Mouse (Mus musculus): ENCODE results near the gene Rpl41.
"Not testable (repeated sequence)": the region's sequence is repeated elsewhere in the genome, so short reads cannot be mapped to it uniquely, and the experiment has no call there.

Rpl41 gene

DNA sequence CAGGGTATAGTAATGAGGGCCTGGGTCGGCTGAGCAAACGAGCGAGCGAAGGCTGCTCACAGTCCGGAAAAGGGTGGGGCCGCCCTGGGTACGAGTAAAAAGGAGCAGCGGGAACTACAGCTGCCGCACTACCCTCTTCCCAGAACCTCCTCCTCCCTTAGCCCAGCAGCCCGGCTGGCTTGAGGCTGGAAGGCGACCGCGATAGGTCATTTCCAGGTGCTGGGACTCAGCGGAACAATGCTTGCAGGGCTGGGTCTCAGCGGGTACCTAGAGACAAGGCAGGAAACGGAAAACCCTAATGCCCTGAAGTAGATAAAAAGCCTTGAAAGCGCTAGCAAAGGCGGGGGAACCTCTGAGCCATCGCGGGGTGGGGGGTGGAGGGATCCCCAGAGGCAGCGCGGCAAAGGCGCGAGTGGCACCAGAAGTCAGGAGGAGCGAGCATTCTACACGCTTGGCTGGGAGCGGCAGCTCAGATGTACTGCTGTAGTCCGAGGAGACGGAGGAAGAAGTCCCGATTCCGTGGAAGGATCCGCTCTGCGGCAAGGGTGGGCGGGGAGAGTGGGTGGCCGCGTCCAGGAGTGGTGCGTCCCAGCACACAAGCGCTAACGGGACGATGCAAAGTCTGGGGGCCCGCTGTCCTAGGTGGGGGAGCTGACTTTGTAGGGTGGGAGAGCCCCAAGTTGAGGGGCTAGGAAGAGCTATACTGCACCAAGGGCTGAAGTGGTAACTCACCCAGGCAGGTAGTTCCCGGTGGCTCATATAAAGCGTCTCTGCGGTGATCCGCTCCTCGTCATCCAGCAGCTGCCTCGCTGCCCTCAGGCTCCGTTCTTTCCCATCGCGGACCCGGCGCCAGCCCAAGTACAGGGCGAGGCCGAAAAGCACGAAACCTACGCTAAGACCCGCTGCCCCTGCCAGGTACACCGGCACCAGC, 24.1 kb downstream of the Rpl41 start:
- no peak for DNase-seq (ENCODE audit: low spot score)

DNA sequence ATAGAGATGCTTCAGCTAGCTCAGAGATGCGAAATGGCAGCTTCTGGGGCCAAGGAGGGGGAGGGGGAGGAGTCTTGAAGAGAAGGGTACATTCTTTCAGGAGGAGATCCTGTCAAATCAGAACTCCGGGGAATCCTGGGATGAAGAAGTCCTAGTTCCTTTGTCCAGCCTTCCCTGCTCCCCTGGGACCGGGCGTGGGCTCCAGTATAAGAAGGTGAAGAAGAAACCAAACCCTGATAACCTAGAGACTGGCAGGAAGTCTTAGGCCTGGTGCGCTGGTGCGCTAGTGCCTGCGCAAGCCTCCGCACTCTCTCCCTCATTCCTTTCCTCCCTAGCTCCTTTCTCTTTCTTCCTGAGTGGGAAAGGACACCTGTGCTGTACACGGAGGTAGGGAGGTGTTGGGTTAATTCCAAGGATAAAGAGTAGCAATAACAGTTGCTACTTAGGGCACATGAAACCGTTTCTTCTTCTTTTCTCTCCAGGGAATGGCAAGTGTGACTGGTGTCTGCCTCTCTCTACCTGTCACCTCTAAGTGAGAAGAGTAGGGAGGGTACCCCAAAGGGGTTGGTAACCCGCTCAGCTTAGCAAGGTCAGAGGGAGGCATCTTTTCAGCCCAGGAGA, 24.9 kb downstream of the Rpl41 start:
- DNase-seq (ENCODE audit: low spot score) = no peak

DNA sequence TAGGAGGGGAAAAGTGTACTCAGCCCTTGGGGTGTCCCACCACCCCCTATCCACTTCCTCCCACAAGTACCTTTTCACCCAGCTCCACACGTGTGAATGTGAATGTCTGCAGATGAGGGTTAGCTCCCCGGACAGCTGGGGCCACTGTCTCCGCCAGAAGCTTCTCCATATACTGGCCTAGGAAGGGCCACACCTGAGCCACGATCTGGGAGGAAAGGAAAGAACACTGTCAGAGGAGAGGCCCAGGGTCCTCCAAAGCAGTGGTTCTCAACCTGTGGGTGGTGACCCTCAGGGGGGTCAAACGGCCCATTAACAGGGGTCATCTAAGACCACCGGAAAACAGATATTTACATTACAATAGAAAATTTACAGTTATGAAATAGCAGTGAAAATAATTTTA, 26.8 kb downstream of the Rpl41 start:
- DNase-seq (ENCODE audit: low spot score) = no peak

DNA sequence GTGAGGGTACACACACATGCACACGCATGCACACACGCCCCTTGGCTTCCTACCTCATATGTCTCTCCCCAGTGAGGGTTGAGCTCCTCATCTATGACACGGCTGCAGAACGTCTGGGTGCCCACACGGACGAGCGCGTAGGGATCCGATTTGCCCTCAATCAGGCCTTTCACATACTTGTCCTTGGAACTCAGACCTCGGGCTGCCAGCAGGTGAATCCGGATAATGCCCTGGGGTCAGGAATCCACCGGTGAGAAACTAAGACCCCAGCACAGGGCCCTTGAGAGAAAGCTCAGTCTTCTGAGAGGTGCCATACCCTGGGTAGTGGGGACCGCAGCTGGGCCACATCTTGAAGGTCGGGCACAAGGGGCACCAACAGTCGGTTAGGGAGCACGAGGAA, 28.5 kb downstream of the Rpl41 start:
- no peak for DNase-seq (ENCODE audit: low spot score)

DNA sequence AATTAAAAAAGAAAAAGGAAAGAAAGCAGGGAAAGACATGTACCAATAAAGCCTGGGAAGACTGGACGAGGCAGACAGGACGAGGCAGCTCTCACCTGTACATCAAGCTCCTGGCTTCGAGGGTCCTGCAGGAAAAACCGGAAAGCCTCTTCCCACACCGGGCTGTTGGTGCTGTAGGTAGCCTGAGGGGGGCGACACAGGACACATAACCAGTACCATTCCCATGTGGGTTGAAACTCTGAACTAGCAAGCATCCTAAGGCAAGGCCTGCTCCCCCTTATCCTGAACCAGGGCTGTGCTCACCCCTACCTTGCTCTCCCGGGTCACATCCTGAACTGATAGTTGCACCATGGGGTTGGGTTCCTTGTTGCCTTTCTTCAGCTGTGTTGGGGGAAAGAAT, 30.3 kb downstream of the Rpl41 start:
- no peak for DNase-seq (ENCODE audit: low spot score)

DNA sequence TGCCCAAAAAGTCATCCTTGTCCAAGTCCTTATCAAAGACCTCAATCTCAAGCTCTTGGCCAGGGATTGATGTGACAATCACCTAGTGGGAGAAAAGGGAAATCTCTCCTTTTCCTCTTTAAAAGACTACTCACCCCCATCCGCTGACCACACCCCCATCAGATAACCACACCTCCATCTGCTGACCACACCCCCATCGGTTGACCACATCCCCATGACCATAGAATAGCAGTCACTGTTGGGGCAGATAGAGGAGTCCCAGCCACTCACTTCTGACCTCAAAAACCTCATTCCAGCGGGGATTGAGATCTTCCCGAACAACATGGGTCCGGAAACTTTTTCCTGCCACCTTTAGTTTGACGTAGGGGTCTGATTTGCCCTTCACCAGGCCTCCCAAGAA, 32.4 kb downstream of the Rpl41 start:
- no peak for DNase-seq (ENCODE audit: low spot score)

DNA sequence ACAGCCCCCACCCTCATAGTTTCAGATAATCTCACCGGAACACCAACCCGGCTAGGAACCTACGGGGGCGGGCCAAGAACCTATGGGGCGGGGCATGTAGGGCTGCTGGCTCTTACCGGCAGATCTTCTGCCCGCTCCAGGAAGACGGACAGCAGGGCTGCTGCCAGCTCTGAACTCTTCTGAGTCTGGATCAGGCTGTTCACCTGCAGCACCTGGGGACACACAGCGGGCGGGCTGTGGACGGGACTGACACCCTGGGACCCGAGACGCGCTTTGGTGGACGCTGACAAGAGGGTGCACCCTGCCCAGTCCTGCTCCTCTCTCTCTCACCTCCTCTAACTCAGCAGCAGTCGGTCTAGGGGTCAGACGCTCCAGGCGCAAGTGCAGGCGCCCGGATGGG, 33.1 kb downstream of the Rpl41 start:
- DNase-seq (ENCODE audit: low spot score) = no peak

DNA sequence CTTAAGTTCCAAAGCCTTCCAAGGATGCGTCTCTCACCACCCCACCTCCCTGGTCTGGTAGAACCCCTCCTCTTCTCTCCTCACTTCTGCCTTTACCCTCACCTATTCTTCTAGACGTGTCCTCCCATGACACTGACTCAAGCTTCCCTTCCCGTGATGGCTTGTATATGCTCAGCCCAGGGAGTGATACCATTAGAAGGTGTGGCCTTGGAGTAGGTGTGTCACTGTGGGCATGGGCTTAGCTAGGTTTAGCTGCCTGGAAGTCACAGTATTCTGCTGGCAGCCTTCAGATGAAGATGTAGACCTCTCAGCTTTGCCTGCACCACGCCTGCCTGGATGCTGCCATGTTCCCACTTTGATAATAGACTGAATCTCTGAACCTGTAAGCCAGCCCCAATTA, 34.1 kb downstream of the Rpl41 start:
- no peak for DNase-seq (ENCODE audit: low spot score)

DNA sequence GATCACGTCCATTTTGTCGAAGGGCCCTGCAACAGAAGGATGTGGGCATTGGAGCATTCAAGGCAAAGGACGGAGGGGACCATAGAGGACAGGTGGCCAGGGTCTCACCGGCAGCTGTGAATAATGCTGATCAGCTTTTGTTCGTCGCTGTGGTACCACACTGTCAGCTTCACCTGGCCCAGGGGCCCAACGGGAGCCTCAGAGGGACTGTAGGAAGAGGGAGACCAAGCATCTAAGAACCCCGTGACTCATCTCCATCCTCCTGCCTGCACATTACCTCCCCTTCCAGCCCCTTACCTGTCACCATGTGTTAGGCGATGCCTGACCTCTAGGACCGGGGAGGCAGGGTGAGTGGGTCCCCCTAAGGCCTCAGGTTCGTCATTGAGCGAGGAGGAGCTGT, 37.3 kb downstream of the Rpl41 start:
- DNase-seq (ENCODE audit: low spot score) = no peak

DNA sequence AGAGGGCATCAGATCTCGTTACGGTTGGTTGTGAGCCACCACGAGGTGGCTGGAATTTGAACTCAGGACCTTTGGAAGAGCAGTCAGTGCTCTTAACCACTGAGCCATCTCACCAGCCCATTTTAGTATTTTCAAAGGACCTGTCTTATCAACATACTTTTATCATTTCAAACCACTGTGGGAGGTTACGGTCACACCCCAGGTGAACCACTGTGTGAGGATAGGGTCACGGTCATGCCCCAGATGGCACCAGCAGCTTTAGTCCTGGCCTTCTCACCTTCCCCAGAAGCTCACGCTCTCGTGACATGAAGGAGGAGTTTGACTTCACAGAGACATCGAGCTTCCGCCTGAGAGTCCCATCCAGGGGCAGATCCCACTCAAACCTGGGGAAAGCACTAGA, 37.9 kb downstream of the Rpl41 start:
- DNase-seq (ENCODE audit: low spot score) = no peak

DNA sequence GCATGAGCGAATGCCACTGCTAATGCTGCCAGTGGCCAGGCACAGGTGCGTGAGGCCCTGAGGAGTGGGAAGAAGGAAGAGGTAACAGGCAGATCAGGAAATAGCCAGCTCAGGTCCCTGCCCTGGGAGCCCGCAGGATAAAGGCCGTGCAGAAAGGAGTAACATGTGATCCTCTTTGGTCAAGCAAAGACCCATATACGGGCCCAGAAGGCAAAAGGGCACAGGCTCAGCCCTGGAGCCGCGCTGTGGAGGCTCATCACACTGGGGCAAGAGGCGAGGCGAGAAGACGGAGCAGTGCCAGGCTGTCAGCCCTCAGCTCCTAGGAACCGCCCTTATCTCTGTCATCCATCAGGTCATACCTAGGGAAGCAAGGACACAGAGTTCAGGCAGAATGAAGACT, 38.8 kb downstream of the Rpl41 start:
- no peak for DNase-seq (ENCODE audit: low spot score)

DNA sequence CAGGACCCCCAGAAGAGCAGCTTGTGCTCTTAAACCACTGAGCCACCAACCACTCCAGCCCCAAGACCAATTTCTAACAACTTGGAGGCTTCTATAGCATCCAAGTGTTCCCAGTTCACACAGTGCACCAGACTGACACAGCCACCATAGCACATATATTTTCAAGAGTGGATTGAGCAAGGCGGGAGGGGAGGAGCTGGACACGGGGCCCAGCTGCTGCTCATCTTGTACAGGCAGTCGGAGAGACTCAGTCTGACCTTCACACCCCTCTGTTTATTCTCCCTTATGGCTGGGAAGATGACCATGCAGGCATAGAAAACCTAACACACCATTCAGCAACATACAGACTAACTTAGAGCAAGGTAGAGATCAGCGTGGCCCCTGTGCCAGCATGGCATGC, 39.3 kb downstream of the Rpl41 start:
- DNase-seq (ENCODE audit: low spot score) = no peak

DNA sequence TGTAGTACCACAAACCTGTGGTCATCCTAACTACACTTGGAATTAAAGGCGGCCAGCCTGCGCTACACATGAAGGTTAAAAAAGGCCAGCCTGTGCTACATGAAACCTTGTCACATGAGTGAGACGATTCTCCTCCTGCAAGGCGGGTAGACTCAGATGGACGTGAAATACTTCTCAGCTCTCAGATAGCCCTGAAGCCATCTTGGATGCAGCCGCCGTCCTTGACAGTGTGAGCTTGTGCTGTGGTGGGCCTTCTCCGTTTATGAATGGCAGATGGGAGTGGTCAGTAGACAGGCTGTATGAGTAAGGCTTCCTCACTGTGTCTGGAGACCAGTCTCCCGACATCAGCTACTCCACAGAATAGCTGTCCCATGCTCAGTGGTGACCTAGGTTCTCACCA, 39.9 kb downstream of the Rpl41 start:
- no peak for DNase-seq (ENCODE audit: low spot score)

DNA sequence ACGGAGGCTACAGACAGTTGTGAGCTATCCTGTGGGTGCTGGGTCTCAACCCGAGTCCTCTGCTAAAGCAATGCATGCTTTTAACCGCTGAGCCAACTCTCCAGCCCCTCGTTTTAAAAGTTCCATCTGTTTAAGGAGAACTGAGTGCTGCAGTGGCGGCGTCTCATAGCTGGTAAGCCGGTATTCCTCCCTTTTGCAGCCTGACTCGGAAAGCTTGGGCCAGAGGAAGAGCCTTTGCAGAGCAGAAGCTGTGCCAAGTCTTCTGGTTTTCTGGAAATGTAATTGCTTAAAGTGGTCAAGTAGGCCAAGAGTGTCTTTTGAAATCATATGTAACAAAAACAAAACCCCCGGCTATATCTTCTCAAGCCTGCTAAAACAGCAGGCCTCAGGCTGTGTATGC, 40.8 kb downstream of the Rpl41 start:
- no peak for DNase-seq (ENCODE audit: low spot score)

DNA sequence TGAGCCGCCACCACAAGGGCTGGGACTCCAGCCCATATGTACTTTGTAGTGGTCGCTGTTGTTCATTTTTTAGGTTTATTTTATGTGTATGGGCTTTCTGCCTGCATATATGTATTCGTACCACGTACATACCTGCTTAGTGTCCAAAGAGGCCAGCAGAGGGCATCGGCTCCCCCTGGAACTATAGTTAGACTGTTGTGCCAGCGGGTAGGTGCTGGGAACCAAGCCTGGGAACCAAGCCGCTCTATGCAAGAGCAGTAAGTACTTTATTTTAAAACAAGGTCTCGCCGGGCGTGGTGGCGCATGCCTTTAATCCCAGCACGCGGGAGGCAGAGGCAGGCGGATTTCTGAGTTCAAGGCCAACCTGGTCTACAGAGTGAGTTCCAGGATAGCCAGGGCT, 43.1 kb downstream of the Rpl41 start:
- DNase-seq (ENCODE audit: low spot score) = no peak

DNA sequence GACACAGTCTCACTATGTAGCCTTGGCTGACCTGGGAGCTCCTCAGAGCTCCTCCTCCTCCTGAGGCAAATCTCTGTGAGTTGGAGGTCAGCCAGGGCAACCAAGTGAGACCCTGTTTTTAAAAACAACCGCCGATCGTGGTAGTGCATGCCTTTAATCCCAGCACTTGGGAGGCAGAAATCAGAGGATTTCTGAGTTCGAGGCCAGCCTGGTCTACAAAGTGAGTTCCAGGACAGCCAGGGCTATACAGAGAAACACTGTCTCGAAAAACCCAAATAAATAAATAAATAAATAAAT, 43.8 kb downstream of the Rpl41 start:
- DNase-seq (ENCODE audit: low spot score) = not testable (repeated sequence)

DNA sequence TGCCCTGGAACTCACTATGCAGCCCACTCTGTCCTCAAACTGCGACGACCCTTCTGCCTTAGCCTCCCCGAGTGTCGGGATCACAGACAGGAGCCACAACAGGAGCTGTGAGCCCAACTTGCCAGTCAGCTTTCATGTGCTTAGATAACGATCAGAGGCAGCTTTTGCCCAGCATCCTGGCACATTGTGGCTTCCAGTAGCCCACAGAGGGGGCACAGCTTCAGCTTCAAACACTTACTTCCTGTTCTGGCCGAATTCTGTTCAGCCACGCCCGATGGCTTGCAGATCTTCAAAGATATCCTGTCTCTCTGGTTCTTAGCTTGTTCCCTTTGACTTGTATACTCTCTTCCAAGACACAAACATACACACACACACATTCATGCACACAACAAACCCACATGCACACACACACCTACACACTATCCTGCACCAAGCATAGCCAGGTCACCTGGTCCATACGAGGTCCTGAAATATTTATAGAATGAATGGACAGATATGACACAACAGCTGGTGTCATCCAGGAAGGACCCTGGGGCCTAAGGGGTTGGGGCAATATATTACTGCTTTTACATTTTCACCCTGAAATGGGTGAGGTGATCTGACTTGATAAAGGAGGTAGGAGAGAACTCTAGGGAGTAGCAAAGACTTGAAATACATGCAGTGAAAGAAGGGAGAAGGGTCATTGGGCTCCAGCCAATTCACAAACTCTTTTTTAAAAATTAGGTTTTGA, 44.3 kb downstream of the Rpl41 start:
- no peak for DNase-seq (ENCODE audit: low spot score)

DNA sequence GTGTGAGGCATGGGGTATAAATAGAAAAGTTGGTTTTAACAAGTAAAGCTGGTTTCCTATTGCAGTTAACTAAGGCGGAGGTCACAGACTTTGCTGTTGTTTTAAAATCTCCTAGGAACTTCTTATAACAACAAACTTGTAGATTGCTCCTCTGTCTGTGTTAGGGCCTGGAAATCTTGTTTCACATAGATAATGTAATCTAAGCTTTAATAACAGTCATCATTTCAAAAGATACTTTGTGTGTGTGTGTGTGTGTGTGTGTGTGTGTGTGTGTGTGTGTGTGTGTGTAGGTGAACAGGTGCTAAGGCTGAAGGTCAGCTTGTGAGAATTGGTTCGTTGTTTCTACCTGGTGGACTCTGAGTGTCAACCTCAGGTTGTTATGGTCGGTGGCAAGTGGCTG, 45.1 kb downstream of the Rpl41 start:
- DNase-seq (ENCODE audit: low spot score) = no peak

DNA sequence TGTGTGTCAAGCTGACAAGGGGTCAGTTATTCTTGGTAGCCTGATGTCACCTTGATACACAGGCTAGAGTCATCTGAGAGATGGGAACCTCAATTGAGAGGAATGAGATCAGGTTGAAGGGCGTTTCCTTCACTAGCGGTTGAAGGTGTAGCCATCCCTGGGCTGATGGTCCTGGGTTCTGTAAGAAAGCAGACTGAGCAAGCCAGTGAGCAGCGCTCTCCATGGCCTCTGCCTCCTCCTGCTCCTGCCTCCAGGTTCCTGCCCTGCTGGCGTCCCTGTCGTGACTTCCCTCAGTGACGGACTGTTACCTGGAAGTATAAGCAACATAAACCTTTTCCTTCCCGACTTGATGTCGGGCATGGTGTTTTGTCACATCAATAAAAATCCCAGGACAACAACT, 45.6 kb downstream of the Rpl41 start:
- DNase-seq (ENCODE audit: low spot score) = no peak

DNA sequence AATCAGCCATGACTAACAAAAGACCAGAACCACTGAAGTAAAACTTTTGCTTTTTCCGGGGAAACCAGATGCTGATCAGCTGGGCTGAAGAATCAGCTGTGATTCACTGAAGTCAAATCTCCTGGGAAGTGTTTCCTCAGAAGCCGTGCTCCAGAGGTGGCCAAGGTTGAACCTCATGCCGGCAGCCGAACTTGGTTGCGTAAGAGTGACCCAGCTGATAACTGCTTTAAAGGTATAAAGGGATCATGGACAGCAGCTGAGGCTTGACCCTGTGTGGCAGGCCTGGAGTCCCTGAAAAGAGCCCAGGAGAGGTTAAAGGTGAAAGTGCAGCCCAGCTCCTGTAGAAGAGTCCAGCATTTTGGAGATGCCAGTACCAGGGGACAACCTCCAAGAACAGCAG, 46.8 kb downstream of the Rpl41 start:
- DNase-seq (ENCODE audit: low spot score) = no peak

DNA sequence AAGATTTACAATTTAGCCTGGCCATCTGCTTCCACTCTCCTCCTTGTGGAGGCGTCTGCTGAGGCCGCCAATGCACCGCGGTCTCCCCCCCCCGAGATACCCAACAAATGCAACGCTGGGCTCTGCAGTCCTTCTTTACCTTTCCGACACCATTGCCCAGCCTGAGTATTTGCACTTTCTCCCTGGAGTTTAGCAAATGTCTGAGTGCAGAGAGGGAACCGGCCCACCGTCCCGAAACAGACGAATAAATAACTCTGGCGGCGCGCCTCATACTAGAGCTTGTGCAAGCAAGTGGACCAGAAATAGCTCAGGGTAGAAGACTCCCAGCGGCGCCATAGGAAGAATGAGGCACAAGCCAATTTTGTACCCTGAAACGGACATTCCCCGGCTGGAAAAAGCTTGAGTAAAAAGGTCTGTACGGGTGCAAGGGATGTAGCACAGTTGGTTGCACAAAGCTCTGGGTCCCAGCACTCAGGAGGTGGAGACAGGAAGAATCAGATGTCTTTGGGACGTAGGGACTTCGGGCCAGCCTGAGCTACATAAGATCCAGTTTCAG, 49.9 kb downstream of the Rpl41 start:
- peak; percentile 55 for DNase-seq (ENCODE audit: low spot score)

DNA sequence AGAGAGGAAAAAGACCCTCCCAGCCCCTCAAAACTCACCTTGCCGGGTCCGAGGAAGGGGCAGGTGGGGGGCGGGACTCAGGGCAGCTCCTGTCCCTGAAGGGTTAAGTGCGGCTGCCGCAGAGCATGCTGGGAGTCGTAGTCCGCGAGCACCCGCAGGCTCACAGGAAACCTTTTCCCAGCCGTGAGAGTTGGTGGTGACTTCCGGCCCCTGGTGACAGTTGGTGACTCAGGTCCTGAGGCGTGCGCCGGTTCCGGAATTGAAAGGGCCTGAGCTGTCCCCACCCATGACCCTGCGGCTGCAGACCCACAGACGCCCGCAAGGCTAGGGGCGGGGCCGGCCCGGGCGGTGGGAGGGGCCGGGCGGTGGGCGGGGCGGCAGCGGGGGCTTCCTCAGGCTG, 50.5 kb downstream of the Rpl41 start, which contains the start of gene Myl6b:
Myl6b (minus strand) TSS at position 96 of the 400 bp plus-strand sequence.
- DNase-seq (ENCODE audit: low spot score) = peak; percentile 87
